Mouse (Mus musculus): ENCODE results near the gene Als2cr12.
"Not testable (repeated sequence)": the region's sequence is repeated elsewhere in the genome, so short reads cannot be mapped to it uniquely, and the experiment has no call there.

Als2cr12 gene

DNA sequence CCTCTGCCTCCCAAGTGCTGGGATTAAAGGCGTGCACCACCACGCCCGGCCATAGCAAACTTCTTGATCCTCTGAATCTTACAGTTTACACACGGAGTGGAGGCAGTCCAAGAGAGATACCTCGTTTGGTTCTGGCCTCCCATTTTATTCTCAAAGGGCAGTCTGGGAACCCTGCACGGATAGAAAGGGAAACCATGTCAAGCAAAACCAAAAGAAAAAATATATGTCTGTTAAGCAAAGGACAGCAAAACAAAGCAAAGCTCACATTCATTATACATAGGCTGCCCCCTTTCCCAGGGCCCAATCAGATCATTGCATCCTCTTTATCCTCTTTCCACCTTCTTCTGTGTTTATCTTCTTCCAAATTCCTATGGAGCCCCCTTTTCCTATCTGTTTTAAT, 82.0 kb downstream of the Als2cr12 start:
- peak; percentile 17 for DNase-seq (ENCODE audit: low spot score)

DNA sequence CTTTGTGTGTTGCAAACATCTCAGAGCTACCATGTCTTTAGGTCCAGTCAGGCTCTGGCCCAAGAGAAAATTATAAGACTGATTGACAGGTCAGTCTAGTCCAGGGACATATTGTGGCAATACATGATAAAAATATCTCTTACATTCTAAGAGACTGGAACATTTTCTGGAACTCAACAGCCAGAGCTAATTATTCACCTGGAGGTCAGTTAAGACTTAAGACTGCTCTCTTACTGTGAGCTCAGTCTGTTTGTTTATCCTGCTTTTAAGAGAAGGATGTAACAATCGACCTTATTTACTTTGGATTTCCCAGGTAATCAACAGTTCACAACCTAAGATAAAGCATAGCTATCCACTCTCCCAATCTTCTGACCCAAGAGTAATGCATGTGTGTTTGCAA, 85.2 kb downstream of the Als2cr12 start:
- no peak for DNase-seq (ENCODE audit: low spot score)

DNA sequence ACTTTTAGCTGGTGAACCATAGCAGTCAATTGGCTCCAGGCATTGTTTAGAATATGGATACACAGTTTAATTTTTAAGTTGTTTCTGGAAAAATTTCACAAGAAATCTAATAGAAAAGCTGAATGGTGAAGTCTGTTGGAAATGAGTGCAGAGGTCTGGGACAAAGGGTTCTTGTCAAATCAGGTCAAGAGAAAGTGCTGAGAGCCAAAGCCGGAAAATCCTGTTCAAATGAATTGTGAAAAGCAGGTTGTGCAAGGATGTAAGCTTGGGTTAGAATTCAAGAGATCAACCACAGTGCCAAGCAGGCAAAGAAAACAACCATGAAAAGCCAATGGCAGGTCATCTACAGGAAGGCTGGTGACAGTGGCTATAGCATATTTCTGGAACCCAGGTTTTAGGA, 85.6 kb downstream of the Als2cr12 start:
- no peak for DNase-seq (ENCODE audit: low spot score)

DNA sequence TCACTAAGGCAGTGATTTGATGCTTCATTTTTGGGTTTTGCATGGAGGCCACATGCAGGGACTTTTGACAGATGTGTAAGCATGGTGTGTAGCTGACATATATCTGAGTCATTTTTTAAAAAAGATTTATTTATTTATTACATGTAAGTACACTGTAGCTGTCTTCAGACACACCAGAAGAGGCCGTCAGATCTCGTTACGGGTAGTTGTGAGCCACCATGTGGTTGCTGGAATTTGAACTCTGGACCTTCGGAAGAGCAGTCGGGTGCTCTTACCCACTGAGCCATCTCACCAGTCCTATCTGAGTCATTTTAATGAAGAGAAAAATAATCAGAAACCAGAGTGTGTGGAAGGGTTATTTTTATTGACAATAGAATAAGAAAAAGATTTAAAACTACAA, 86.2 kb downstream of the Als2cr12 start:
- not testable (repeated sequence) for DNase-seq (ENCODE audit: low spot score)

DNA sequence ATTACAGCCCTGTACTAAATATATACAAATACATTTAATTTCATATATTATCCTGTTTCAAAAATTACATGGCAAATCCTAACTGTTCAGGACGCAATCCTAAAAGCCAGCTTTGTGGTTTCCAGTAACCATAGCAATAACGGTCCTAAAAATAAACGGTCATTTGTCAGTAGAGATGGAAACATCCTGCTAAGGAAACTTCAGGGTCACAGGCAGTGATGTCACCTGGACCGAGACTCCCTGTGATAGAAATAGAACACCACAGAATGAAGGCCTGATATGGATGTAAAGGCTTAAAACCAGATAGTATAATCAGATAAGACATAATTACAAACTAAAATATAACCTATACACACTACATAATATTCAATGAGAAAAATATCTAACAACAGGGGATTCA, 92.1 kb downstream of the Als2cr12 start:
- DNase-seq (ENCODE audit: low spot score), result no peak

DNA sequence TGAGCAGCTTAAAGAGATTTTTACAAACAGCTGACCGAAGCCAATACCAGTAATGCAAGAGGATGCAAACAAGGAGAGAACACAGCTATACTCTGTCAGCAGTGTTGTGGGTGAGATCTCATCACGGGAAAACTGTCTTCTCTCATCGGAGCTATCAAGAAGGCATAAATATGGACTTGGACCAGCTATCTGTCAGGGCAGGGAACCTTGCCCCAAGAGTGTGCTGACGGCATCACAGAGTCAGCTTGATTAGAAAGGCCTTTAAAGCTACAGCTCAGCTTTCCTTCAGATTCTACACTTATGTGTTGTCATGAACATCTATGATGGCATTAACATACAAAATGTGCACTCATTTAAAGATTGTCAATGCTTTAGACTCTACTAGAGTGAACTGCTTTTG, 93.1 kb downstream of the Als2cr12 start:
- DNase-seq (ENCODE audit: low spot score), result no peak

Data from retina, embryonic 14.5 days (tissue).